Mouse (Mus musculus) G1E (cell line): ENCODE results near the gene Ptpn7.

ENCODE experiments used
- CTCF ChIP-seq: IDR thresholded peaks from 2 replicates; pipeline ENCODE4 v1.5.1; 2012; ENCODE audit warnings: low read depth, low read length, inconsistent platforms, mixed read lengths
- GATA1 ChIP-seq: IDR thresholded peaks from 2 replicates; pipeline ENCODE4 v1.6.1; 2012; ENCODE audit warnings: borderline replicate concordance, low read length, inconsistent platforms, mixed read lengths
- GATA2 ChIP-seq: IDR thresholded peaks from 2 replicates; pipeline ENCODE4 v1.6.1; 2012; ENCODE audit warnings: low read depth, low read length, inconsistent platforms, borderline replicate concordance
- POLR2AphosphoS5 ChIP-seq: IDR thresholded peaks from 2 replicates; pipeline ENCODE4 v1.6.1; 2012; ENCODE audit warnings: low read depth, low read length, inconsistent platforms; ENCODE audit not compliant: insufficient replicate concordance
- TAL1 ChIP-seq: conservative IDR thresholded peaks from 2 replicates; pipeline ENCODE4 v1.6.1; 2012; ENCODE audit warnings: low read depth, low read length, inconsistent platforms, mixed read lengths

DNA sequence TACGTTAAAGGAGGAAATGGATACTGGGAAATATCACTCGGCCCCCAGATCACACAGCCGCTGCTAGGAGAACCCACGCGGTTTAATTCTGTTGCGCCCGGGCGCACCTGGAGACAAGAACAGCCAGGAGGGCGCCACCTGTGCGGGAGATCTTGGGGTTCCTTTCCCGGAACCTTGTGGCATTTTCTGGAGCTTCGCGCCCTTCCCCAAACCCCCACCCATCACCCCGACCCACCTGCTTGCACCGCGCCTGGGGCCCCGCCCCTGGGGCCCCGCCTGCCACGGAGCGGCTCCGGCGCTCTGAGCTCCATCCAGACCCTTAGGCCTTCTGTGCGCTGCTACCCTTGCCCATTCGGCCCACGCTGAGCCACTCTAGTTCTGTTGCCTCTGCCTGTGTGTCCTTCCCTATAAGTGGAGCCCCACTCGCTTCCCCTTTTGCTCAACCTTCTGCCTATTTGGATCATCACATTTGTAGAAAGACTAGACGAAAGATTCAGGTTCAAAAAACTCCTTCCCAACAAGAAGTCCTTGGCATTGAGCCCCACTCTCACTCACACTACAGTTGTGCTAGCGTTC lies 47.1 kb upstream of the Ptpn7 start:
- TF ChIP-seq CTCF = no peak
- TF ChIP-seq GATA1 = no peak
- TF ChIP-seq POLR2AphosphoS5 = no peak
- no peak for TF ChIP-seq GATA2
- TF ChIP-seq TAL1 = no peak
